Mouse (Mus musculus) liver, embryonic 12.5 days (tissue): ENCODE results near the gene Tmem59l. TPM values are rescaled to one million over a fixed set of nuclear protein-coding genes. Genes with fewer than 3 reads are reported as not detected.
A peak's percentile ranks its signal among the peaks of the same experiment; 100 is the strongest.
"Not testable (repeated sequence)": the region's sequence is repeated elsewhere in the genome, so short reads cannot be mapped to it uniquely, and the experiment has no call there.

Experiments used
- ATAC-seq: fragments of 200-750 bp; cut with Nextera tagmentation; 2 replicates; pipeline ENCODE4 v1.8.0; 2017; ENCODE audit warnings: moderate number of reproducible peaks, mild to moderate bottlenecking, moderate library complexity
- H3K27ac ChIP-seq: fragments of 300-500 bp; sonication (generic); 2 replicates; pipeline ENCODE4 v1.5.1; 2016; ENCODE audit warnings: mild to moderate bottlenecking
- H3K27me3 ChIP-seq: fragments of 300-500 bp; sonication (generic); replicated peaks from 2 replicates; pipeline ENCODE4 v1.6.1; 2016; ENCODE audit warnings: mild to moderate bottlenecking, moderate library complexity
- H3K36me3 ChIP-seq: fragments of 300-500 bp; sonication (generic); 2 replicates; pipeline ENCODE4 v1.6.1; 2016; ENCODE audit warnings: mild to moderate bottlenecking, moderate library complexity
- H3K4me1 ChIP-seq: fragments of 300-500 bp; sonication (generic); 2 replicates; pipeline ENCODE4 v1.6.1; 2016
- H3K4me2 ChIP-seq: fragments of 300-500 bp; sonication (generic); 2 replicates; pipeline ENCODE4 v1.6.1; 2016; ENCODE audit warnings: mild to moderate bottlenecking, moderate library complexity
- H3K4me3 ChIP-seq: fragments of 300-500 bp; sonication (generic); 2 replicates; pipeline ENCODE4 v1.5.1; 2016; ENCODE audit warnings: mild to moderate bottlenecking, moderate library complexity
- H3K9ac ChIP-seq: fragments of 300-500 bp; sonication (generic); 2 replicates; pipeline ENCODE4 v1.6.1; 2016; ENCODE audit warnings: mild to moderate bottlenecking, moderate library complexity
- H3K9me3 ChIP-seq: fragments of 300-500 bp; sonication (generic); replicated peaks from 2 replicates; pipeline ENCODE4 v1.6.1; 2016; ENCODE audit warnings: mild to moderate bottlenecking, moderate library complexity
- WGBS: fragments of 180-500 bp; shearing (Covaris S2); methylation state at CpG from one replicate; pipeline ENCODE4 v1.1.7; 2016; ENCODE audit not compliant: insufficient replicate concordance; 5-methylcytosine and 5-hydroxymethylcytosine counted together
- polyA plus RNA-seq: library from polyadenylated mRNA; unstranded; fragments of >200 nt; fragmentation: Nextera tagmentation; extraction: Ambion mirVana; gene quantifications from 2 replicates; pipeline ENCODE4 v1.2.1, GENCODE M21; 2016

Tmem59l gene
- polyA plus RNA-seq, 1 experiment from 2014 or later: 0.18 TPM

DNA sequence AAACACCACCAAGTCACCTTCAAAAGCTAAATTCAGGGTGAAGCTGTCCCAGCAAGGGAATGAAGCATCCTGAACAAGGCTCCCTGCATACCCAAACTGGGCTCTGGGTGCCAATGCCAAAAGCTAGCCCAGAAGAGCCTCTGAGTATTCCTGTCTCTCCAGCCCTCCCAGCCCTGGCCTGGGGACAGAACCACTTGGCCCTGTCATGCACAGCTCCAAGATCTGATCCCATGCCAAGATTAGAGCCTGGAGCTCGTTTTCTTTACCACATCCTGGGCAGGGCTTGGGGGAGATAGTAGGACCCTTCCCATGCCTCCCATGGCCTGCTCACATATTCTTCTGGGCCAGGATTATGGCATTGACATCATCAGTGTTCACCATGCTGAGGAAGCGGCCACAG, 32.4 kb upstream of the Tmem59l start:
- no peak for ATAC-seq
- Histone ChIP-seq H3K36me3 (peaks cover 55% of the 10 kb centered on the region), H3K27ac (peak overlapping the region; percentile 61), H3K4me1 (peaks cover 31% of the 10 kb centered on the region), H3K9me3 (no peaks in the 10 kb centered on the region), H3K9ac (no peak overlapping the region), H3K27me3 (no peaks in the 10 kb centered on the region), H3K4me2 (no peak overlapping the region), H3K4me3 (no peak overlapping the region)
- 40% methylated on average over 2 of the region's 2 CpGs for WGBS

DNA sequence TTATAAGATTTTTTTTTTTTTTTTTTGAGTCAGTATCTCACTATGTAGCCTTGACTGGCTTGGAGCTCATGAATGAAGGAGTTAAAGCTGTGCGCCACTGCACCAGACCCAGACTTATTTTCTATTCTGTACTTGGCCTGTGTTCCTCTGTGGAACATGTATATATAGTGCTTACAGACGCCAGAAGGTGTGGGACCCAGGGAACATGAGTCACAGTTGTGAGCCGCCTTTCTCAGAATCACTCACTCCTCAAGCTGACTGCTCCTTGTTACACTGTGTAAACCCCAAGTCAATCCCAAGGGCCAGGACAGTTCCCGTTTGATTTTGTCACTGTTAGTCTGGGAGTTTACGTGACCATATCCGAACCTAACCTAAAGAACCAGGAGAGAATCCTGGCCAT, 31.9 kb upstream of the Tmem59l start:
- Histone ChIP-seq H3K36me3 (peaks cover 60% of the 10 kb centered on the region), H3K4me1 (peaks cover 31% of the 10 kb centered on the region), H3K9me3 (no peaks in the 10 kb centered on the region), H3K27ac (no peak overlapping the region), H3K4me2 (no peak overlapping the region), H3K9ac (no peak overlapping the region), H3K27me3 (no peaks in the 10 kb centered on the region), H3K4me3 (no peak overlapping the region)
- ATAC-seq: no peak
- WGBS: 86% methylated on average over 6 of the region's 6 CpGs

GRCm38 (mm10) chr8:70517940-70518643, 30.9 kb upstream of the Tmem59l start:
- peaks cover 24% of the 10 kb centered on the region for H3K4me1 ChIP-seq
- no peaks in the 10 kb centered on the region for H3K27me3 ChIP-seq
- peaks cover 70% of the 10 kb centered on the region for H3K36me3 ChIP-seq
- no peak overlapping the region for H3K9ac ChIP-seq
- H3K27ac ChIP-seq: 0 out of 2 replicates have a peak overlapping the region, but pooled peaks have one; percentile 22
- no peak overlapping the region for H3K4me3 ChIP-seq
- 80% methylated on average over 10 of the region's 10 CpGs for WGBS
- no peaks in the 10 kb centered on the region for H3K9me3 ChIP-seq
- H3K4me2 ChIP-seq: no peak overlapping the region
- 0 out of 2 replicates have a peak, but pooled peaks have one; percentile 23 for ATAC-seq

DNA sequence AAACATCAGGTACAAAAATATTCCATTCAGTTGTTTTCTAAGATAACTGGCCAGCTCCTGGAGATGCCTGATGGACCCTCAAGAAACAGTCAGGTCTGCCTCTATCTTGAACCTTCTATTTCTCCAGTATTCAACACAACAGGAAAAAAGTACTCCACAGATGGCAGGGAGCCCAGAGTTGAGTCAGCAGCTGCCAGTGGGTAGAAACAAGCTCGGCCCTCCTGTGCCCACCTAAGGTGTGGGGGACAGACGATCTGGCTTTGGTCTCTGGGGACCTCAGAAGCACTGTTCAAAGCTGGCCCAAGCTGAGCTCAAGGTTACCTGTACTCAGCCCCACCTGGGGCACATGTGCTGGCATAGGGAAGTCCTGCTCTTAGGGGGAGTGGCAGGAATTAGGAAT, 26.3 kb upstream of the Tmem59l start:
- H3K9ac ChIP-seq: no peak overlapping the region
- no peak for ATAC-seq
- H3K4me2 ChIP-seq: no peak overlapping the region
- H3K27me3 ChIP-seq: no peaks in the 10 kb centered on the region
- peaks cover 41% of the 10 kb centered on the region for H3K4me1 ChIP-seq
- H3K4me3 ChIP-seq: no peak overlapping the region
- H3K36me3 ChIP-seq: peaks cover 66% of the 10 kb centered on the region
- WGBS: 74% methylated on average over 2 of the region's 2 CpGs
- H3K27ac ChIP-seq: peak overlapping the region; percentile 98; the same call in 1 of the 2 replicates
- H3K9me3 ChIP-seq: no peaks in the 10 kb centered on the region

- peak overlapping the region; percentile 99; the same call in 1 of the 2 replicates for H3K4me3 ChIP-seq
- H3K4me2 ChIP-seq: peak overlapping the region; percentile 84
- H3K36me3 ChIP-seq: peaks cover 66% of the 10 kb centered on the region
- no peaks in the 10 kb centered on the region for H3K27me3 ChIP-seq
- H3K9ac ChIP-seq: peak overlapping the region; percentile 99
- H3K27ac ChIP-seq: peak overlapping the region; percentile 98
- no peak for ATAC-seq
- 66% methylated on average over 11 of the region's 11 CpGs for WGBS
- no peaks in the 10 kb centered on the region for H3K9me3 ChIP-seq
- H3K4me1 ChIP-seq: peaks cover 43% of the 10 kb centered on the region
Observed at GRCm38 (mm10) chr8:70512253-70512903, 25.2 kb upstream of the Tmem59l start.

- peak overlapping the region; percentile 98 for H3K27ac ChIP-seq
- no peaks in the 10 kb centered on the region for H3K27me3 ChIP-seq
- H3K9ac ChIP-seq: peak overlapping the region; percentile 99
- peaks cover 70% of the 10 kb centered on the region for H3K36me3 ChIP-seq
- peak overlapping the region; percentile 84 for H3K4me2 ChIP-seq
- H3K4me3 ChIP-seq: peak overlapping the region; percentile 99
- WGBS: 70% methylated on average over 2 of the region's 2 CpGs
- no peaks in the 10 kb centered on the region for H3K9me3 ChIP-seq
- no peak for ATAC-seq
- peaks cover 48% of the 10 kb centered on the region for H3K4me1 ChIP-seq
Observed at GRCm38 (mm10) chr8:70511770-70512169, 24.6 kb upstream of the Tmem59l start.

DNA sequence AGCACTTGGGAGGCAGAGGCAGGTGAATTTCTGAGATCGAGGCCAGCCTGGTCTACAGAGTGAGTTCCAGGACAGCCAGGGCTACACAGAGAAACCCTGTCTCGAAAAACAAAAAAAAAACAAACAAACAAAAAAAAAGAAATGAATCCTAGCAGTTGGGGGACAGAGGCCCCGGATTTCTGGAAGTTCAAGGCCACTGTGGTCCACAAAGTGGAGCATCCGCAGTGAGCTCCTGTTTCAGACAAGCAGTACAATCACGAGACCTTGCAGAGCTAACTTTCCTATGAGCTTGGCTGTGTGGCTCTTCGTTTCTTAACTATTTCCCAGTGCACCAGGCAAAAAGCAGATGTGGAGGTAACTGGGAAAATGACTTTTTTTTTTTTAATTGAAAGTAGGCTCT, 24.0 kb upstream of the Tmem59l start:
- Histone ChIP-seq H3K27ac (peak overlapping the region; percentile 98), H3K4me3 (peak overlapping the region; percentile 99), H3K4me2 (peak overlapping the region; percentile 84), H3K4me1 (peaks cover 52% of the 10 kb centered on the region), H3K36me3 (peaks cover 64% of the 10 kb centered on the region), H3K9ac (peak overlapping the region; percentile 99)
- ATAC-seq, H3K9me3 ChIP-seq, H3K27me3 ChIP-seq: not testable (repeated sequence)
- 43% methylated on average over 6 of the region's 6 CpGs for WGBS

- Histone ChIP-seq H3K4me2 (peak within 1 kb of the TSS; percentile 84), H3K4me3 (peak within 1 kb of the TSS; percentile 99), H3K4me1 (peaks cover 60% of the 10 kb centered on the region), H3K9me3 (no peaks in the 10 kb centered on the region), H3K27me3 (no peaks in the 10 kb centered on the region), H3K36me3 (peaks cover 56% of the 10 kb centered on the region), H3K27ac (peak within 1 kb of the TSS; percentile 98), H3K9ac (peak within 1 kb of the TSS; percentile 99)
- ATAC-seq: peak; percentile 74
- under 1% methylated on average over 71 of the region's 74 CpGs for WGBS
Observed at GRCm38 (mm10) chr8:70510228-70510915, 23.2 kb upstream of the Tmem59l start, which contains the start of gene Uba52. Gene Uba52 (minus strand): TSS chr8:70510801.

- H3K4me2 ChIP-seq: peak overlapping the region; percentile 84
- no peaks in the 10 kb centered on the region for H3K9me3 ChIP-seq
- H3K27me3 ChIP-seq: 0 out of 2 replicates have a peak, but pooled peaks cover 2% of the 10 kb centered on the region
- H3K27ac ChIP-seq: peak overlapping the region; percentile 98
- peaks cover 70% of the 10 kb centered on the region for H3K4me1 ChIP-seq
- peak overlapping the region; percentile 99 for H3K9ac ChIP-seq
- H3K36me3 ChIP-seq: peaks cover 54% of the 10 kb centered on the region
- peak overlapping the region; percentile 99 for H3K4me3 ChIP-seq
- WGBS: 2% methylated on average over 25 of the region's 25 CpGs
- no peak for ATAC-seq
Observed at GRCm38 (mm10) chr8:70509281-70509952, 22.3 kb upstream of the Tmem59l start.

- Histone ChIP-seq H3K9me3 (no peaks in the 10 kb centered on the region), H3K27ac (peak overlapping the region; percentile 90), H3K4me2 (peak overlapping the region; percentile 84), H3K36me3 (peaks cover 40% of the 10 kb centered on the region), H3K4me1 (peaks cover 79% of the 10 kb centered on the region), H3K27me3 (peaks cover 24% of the 10 kb centered on the region), H3K9ac (peak overlapping the region; percentile 79), H3K4me3 (peak overlapping the region; percentile 70)
- WGBS: 43% methylated on average over 5 of the region's 5 CpGs
- no peak for ATAC-seq
Observed at GRCm38 (mm10) chr8:70507027-70507393, 19.9 kb upstream of the Tmem59l start.

DNA sequence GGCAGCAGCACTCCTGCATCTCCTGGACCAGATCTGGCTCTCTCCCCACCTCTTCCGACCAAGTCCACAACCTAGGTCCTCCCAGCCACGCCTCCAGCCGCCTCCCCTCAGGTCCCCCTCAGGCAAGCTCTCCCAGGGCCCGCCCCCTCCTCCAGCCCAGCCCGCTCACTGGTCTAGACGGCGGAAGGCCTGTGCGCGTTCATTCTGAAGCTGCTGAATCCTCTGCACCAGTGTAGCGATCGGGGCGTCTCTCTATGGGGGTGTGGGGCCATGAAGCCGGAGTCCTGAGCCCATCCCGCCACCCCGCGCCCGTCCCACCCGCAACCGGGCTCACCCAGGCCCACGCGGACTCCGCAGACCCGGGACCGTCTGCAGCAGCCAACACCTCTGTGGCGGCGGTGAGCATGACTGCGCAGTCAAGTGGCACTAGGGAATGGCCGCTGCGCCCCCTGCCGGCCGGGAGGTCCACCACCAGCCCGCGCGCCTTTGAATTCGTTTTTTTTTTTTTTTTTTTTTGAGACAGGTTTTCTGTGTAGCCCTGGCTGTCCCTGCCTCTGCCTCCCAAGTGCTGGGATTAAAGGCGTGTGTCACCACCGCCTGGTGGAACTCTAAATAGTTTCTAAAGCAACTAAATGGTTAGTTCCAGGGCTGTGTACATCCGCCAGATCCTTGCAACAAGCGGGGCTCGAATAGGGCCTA, 19.3 kb upstream of the Tmem59l start, which contains the start of gene Rex1bd:
Gene Rex1bd, minus strand, starts transcription at position 425 of the 699 bp plus-strand sequence.
- H3K27ac ChIP-seq: peak within 1 kb of the TSS; percentile 90
- peaks cover 79% of the 10 kb centered on the region for H3K4me1 ChIP-seq
- peak; percentile 84 for ATAC-seq
- H3K4me2 ChIP-seq: peak within 1 kb of the TSS; percentile 84
- peaks cover 40% of the 10 kb centered on the region for H3K36me3 ChIP-seq
- peaks cover 30% of the 10 kb centered on the region for H3K27me3 ChIP-seq
- peak within 1 kb of the TSS; percentile 70 for H3K4me3 ChIP-seq
- no peaks in the 10 kb centered on the region for H3K9me3 ChIP-seq
- WGBS: 1% methylated on average over 40 of the region's 40 CpGs
- H3K9ac ChIP-seq: peak within 1 kb of the TSS; percentile 79
